Mouse (Mus musculus): ENCODE measurements at regions not wholly inside any gene's neighbourhood (a gene's known extent, or its start where the extent isn't known, plus 50 kb on each side); places are given as distances from the start of the nearest gene placed in this dataset.

- no peak for ATAC-seq (replicated peaks; ENCODE audit: insufficient number of reproducible peaks, insufficient read depth, low FRiP score, low read depth)
- Histone ChIP-seq H3K4me1 (replicated peaks) (peaks cover 5% of the 10 kb centered on the region), H3K27me3 (no peaks in the 10 kb centered on the region), H3K9ac (no peak overlapping the region), H3K9me3 (replicated peaks) (no peaks in the 10 kb centered on the region), H3K4me2 (no peak overlapping the region), H3K36me3 (no peaks in the 10 kb centered on the region), H3K4me3 (no peak overlapping the region), H3K27ac (no peak overlapping the region)
- WGBS: 84% methylated on average over 5 of the region's 5 CpGs
Observed at GRCm38 (mm10) chr17:50442062-50442461, 67.1 kb upstream of the Plcl2 start.

DNA sequence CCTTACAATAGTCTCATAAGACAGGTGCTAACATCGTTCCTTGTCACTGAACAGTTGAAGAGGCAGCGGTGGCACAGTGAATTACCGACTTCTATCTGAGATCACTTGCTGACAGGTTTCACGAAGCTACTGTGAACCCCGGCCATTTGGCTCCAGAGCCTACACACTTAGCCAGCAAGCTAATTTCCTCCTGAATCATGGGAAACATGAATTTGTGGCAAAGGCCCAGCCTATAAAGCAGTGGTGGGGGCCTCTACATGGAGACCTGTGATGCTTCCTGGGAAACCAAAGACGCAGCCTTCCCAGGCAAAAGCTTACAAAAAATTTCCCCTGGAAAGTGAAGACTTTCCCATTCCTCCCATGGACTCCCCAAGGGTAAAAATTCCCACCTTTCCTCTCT is 66.3 kb upstream of the Plcl2 start:
- Histone ChIP-seq H3K27me3 (no peaks in the 10 kb centered on the region), H3K9ac (no peak overlapping the region), H3K4me1 (replicated peaks) (peaks cover 5% of the 10 kb centered on the region), H3K9me3 (replicated peaks) (no peaks in the 10 kb centered on the region), H3K36me3 (no peaks in the 10 kb centered on the region), H3K27ac (no peak overlapping the region), H3K4me2 (no peak overlapping the region), H3K4me3 (no peak overlapping the region)
- 78% methylated on average over 6 of the region's 6 CpGs for WGBS
- ATAC-seq (replicated peaks; ENCODE audit: insufficient number of reproducible peaks, insufficient read depth, low FRiP score, low read depth): no peak

DNA sequence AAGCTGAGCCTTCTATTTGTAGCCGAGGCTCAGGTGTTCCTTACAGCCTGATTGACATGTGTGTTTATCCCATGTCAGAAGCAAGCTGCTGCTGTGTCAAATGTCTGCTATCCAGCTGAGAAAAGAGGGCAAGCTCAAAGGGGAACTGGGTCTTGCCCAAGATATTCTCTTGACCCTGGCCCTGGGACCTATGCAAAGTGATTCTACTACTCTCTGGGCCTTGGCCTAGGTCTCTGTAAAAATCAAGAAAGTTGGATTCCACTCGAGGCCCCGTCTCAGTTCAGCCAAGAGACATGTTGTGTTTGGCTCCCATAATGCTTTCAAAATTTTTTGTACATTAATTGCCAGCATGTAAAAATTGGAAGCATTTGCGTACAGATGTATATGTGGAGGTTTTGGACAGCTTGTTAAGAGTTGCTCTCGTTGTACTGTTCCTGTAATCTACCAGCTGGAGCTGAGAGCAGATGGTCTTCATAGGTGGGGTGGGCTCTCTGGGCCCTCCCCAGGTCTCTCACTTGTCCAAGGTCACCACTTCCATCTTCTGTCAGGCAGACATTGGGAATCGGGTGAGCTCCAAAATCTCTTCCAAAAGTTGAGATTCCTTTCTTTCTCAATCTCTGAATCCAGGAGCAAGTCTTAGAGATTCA is 65.7 kb upstream of the Plcl2 start:
- no peak overlapping the region for H3K4me3 ChIP-seq
- H3K27me3 ChIP-seq: no peaks in the 10 kb centered on the region
- no peaks in the 10 kb centered on the region for H3K9me3 ChIP-seq (replicated peaks)
- no peaks in the 10 kb centered on the region for H3K36me3 ChIP-seq
- H3K4me1 ChIP-seq (replicated peaks): peaks cover 5% of the 10 kb centered on the region
- H3K27ac ChIP-seq: no peak overlapping the region
- ATAC-seq (replicated peaks; ENCODE audit: insufficient number of reproducible peaks, insufficient read depth, low FRiP score, low read depth): 0 out of 2 replicates have a peak, but pooled peaks have one; percentile 48
- 58% methylated on average over 6 of the region's 6 CpGs for WGBS
- no peak overlapping the region for H3K9ac ChIP-seq
- no peak overlapping the region for H3K4me2 ChIP-seq

GRCm38 (mm10) chr17:50444023-50444389 is 65.2 kb upstream of the Plcl2 start:
- Histone ChIP-seq H3K36me3 (no peaks in the 10 kb centered on the region), H3K9me3 (replicated peaks) (no peaks in the 10 kb centered on the region), H3K27ac (no peak overlapping the region), H3K27me3 (no peaks in the 10 kb centered on the region), H3K4me2 (no peak overlapping the region), H3K4me3 (no peak overlapping the region), H3K9ac (no peak overlapping the region), H3K4me1 (replicated peaks) (peaks cover 5% of the 10 kb centered on the region)
- no peak for ATAC-seq (replicated peaks; ENCODE audit: insufficient number of reproducible peaks, insufficient read depth, low FRiP score, low read depth)
- WGBS: 62% methylated on average over 1 of the region's 1 CpGs

DNA sequence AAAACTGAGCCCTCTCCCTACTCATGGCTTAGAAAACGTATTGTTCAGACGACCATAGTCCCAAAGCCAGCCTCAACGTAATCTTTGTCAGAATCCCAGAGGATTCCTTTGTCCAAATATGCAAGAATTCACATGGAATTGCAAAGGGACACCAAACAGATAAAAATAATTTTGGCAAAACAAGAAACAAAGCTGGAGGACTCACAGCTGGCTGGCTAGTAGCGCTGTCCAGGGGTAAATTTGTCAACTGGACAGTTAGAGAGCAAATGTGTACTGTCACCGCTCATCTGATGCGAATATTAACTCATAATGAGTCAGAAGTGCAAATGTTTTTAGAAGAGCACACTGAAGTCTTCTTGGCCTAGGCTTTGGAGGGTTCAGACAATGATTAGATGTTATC is 60.5 kb upstream of the Plcl2 start:
- Histone ChIP-seq H3K4me2 (no peak overlapping the region), H3K27me3 (no peaks in the 10 kb centered on the region), H3K4me1 (replicated peaks) (no peaks in the 10 kb centered on the region), H3K9me3 (replicated peaks) (no peaks in the 10 kb centered on the region), H3K9ac (no peak overlapping the region), H3K4me3 (no peak overlapping the region), H3K27ac (no peak overlapping the region), H3K36me3 (no peaks in the 10 kb centered on the region)
- ATAC-seq (replicated peaks; ENCODE audit: insufficient number of reproducible peaks, insufficient read depth, low FRiP score, low read depth): no peak
- WGBS: 62% methylated on average over 6 of the region's 6 CpGs

DNA sequence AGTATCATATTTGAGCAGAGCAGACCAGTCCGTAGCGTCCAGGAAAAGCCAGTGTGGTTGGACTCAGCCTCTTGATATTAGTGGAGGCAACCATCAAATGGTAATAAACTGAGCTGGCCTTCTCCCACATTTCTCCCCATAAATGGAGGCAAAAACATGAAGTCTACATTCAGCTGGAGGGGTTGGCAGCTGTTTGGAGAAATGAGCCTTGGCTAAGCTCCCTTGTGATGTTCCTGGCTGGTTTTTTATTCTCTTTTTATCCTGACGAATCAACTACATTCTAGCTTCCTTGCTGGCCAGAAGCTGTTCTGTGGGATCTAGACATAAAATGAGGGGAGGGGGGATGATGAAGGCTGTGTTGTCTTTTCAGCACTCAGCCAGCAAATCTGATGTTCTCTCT is 57.6 kb upstream of the Plcl2 start:
- no peak for ATAC-seq (replicated peaks; ENCODE audit: insufficient number of reproducible peaks, insufficient read depth, low FRiP score, low read depth)
- H3K4me2 ChIP-seq: no peak overlapping the region
- H3K27ac ChIP-seq: no peak overlapping the region
- no peak overlapping the region for H3K4me3 ChIP-seq
- no peak overlapping the region for H3K9ac ChIP-seq
- 69% methylated on average over 3 of the region's 3 CpGs for WGBS
- H3K4me1 ChIP-seq (replicated peaks): no peaks in the 10 kb centered on the region
- no peaks in the 10 kb centered on the region for H3K9me3 ChIP-seq (replicated peaks)
- H3K36me3 ChIP-seq: no peaks in the 10 kb centered on the region
- H3K27me3 ChIP-seq: no peaks in the 10 kb centered on the region

GRCm38 (mm10) chr17:50453524-50453923 is 55.7 kb upstream of the Plcl2 start:
- H3K4me2 ChIP-seq: no peak overlapping the region
- no peaks in the 10 kb centered on the region for H3K36me3 ChIP-seq
- ATAC-seq (replicated peaks; ENCODE audit: insufficient number of reproducible peaks, insufficient read depth, low FRiP score, low read depth): no peak
- H3K4me1 ChIP-seq (replicated peaks): no peaks in the 10 kb centered on the region
- H3K9me3 ChIP-seq (replicated peaks): no peaks in the 10 kb centered on the region
- H3K27me3 ChIP-seq: no peaks in the 10 kb centered on the region
- no peak overlapping the region for H3K9ac ChIP-seq
- H3K27ac ChIP-seq: no peak overlapping the region
- H3K4me3 ChIP-seq: no peak overlapping the region

- ATAC-seq (replicated peaks; ENCODE audit: insufficient number of reproducible peaks, insufficient read depth, low FRiP score, low read depth): no peak
- no peaks in the 10 kb centered on the region for H3K36me3 ChIP-seq
Observed at GRCm38 (mm10) chr17:50453956-50454355, 55.2 kb upstream of the Plcl2 start.

GRCm38 (mm10) chr17:50454917-50455316 is 54.3 kb upstream of the Plcl2 start:
- no peak overlapping the region for H3K27ac ChIP-seq
- no peaks in the 10 kb centered on the region for H3K4me1 ChIP-seq (replicated peaks)
- H3K4me3 ChIP-seq: no peak overlapping the region
- H3K36me3 ChIP-seq: no peaks in the 10 kb centered on the region
- 83% methylated on average over 5 of the region's 5 CpGs for WGBS
- H3K4me2 ChIP-seq: no peak overlapping the region
- H3K9me3 ChIP-seq (replicated peaks): no peaks in the 10 kb centered on the region
- ATAC-seq (replicated peaks; ENCODE audit: insufficient number of reproducible peaks, insufficient read depth, low FRiP score, low read depth): no peak
- no peak overlapping the region for H3K9ac ChIP-seq
- no peaks in the 10 kb centered on the region for H3K27me3 ChIP-seq

More at GRCm38 (mm10) chr17:50453956-50454355, 55.2 kb upstream of the Plcl2 start:
- Histone ChIP-seq H3K27me3 (no peaks in the 10 kb centered on the region), H3K4me1 (replicated peaks) (no peaks in the 10 kb centered on the region), H3K4me2 (no peak overlapping the region), H3K9me3 (replicated peaks) (no peaks in the 10 kb centered on the region), H3K4me3 (no peak overlapping the region), H3K27ac (no peak overlapping the region), H3K9ac (no peak overlapping the region)
- 47% methylated on average over 5 of the region's 5 CpGs for WGBS

DNA sequence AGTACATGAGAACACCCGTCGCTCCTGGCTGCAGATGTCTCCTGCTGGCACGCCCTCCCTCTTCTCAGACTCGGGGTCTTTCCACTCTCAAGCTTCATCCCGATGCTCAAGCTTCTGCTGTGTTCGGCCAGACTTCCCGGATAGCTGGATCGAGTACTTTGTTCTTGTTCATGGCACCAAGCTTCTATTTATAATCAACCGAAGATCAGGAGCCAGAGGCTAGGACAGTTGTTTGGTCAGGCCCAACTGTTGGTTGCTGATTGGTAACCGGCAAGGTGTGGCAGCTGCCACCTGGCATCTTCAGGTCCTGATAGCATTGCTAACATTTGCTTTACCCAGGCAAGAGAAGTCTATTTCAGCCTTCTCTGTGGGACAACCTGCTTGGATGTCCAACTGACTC is 53.5 kb upstream of the Plcl2 start:
- Histone ChIP-seq H3K36me3 (no peaks in the 10 kb centered on the region), H3K4me2 (no peak overlapping the region), H3K4me1 (replicated peaks) (no peaks in the 10 kb centered on the region), H3K9me3 (replicated peaks) (no peaks in the 10 kb centered on the region), H3K27me3 (no peaks in the 10 kb centered on the region), H3K27ac (no peak overlapping the region), H3K4me3 (no peak overlapping the region), H3K9ac (no peak overlapping the region)
- WGBS: 87% methylated on average over 10 of the region's 10 CpGs
- no peak for ATAC-seq (replicated peaks; ENCODE audit: insufficient number of reproducible peaks, insufficient read depth, low FRiP score, low read depth)

DNA sequence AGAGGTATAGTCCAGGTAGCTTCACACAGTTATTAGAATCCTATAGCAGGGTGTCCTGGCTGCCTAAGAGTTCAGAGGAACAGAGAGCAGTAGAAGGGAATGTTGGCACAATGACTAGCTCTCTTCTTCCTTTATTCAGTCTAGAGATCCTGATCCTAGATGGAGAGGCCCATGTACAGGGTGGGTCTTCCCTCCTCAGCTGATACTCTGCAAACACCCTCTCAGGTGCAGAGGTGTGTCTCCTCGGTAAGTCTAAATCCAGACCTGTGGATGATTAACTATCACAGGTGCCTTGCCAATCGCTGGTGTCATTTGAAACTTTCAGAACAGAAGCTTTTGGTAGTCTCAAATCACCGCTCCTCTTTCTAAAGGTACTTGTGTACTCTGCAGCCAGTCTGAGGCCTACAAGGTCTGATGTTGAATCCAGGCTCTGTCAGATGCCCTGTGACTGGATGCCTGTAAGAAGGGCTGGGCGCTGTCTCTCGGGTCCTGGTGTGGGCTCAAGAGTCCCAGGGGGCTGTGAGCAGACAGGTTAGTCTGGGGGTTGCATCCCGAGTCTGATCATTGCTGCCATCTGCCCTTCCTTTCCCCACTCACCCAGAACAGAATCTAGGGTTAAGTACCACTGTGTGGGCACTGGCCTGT is 52.0 kb upstream of the Plcl2 start:
- H3K9ac ChIP-seq: no peak overlapping the region
- H3K4me2 ChIP-seq: no peak overlapping the region
- H3K9me3 ChIP-seq (replicated peaks): no peaks in the 10 kb centered on the region
- no peak for ATAC-seq (replicated peaks; ENCODE audit: insufficient number of reproducible peaks, insufficient read depth, low FRiP score, low read depth)
- H3K4me3 ChIP-seq: no peak overlapping the region
- H3K4me1 ChIP-seq (replicated peaks): no peaks in the 10 kb centered on the region
- no peaks in the 10 kb centered on the region for H3K27me3 ChIP-seq
- WGBS: 83% methylated on average over 6 of the region's 6 CpGs
- H3K36me3 ChIP-seq: no peaks in the 10 kb centered on the region
- H3K27ac ChIP-seq: no peak overlapping the region

DNA sequence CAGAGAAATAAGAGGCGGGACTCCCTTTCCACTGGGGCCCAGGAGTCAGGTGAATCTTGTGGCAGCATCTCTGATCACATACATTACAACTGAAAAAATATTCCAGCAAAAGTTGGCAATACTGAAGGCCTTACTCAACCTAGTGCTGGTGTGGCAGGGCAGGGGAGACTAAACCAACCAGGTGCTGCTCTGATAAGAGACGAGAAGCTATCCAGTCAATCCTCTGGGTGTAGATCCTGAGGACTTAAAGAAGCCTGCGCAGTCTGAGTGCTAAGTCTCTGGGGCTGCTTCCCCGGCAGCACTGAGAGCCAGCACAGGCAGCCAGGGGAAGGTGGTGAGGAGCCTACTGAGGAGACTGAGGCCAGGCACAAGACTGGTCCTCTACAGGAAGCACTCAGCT is 51.0 kb upstream of the Plcl2 start:
- H3K27me3 ChIP-seq: no peaks in the 10 kb centered on the region
- H3K27ac ChIP-seq: no peak overlapping the region
- peaks cover 2% of the 10 kb centered on the region; the same call in 1 of the 2 replicates for H3K4me1 ChIP-seq (replicated peaks)
- H3K36me3 ChIP-seq: no peaks in the 10 kb centered on the region
- no peaks in the 10 kb centered on the region for H3K9me3 ChIP-seq (replicated peaks)
- WGBS: 79% methylated on average over 4 of the region's 4 CpGs
- no peak overlapping the region for H3K4me3 ChIP-seq
- no peak overlapping the region for H3K4me2 ChIP-seq
- ATAC-seq (replicated peaks; ENCODE audit: insufficient number of reproducible peaks, insufficient read depth, low FRiP score, low read depth): no peak
- H3K9ac ChIP-seq: no peak overlapping the region
